Mouse (Mus musculus) midbrain, embryonic 14.5 days (tissue): ENCODE data around the gene Ceacam1. TPM values are rescaled to one million over a fixed set of nuclear protein-coding genes. Genes with fewer than 3 reads are reported as not detected.

Source experiments
- ATAC-seq: fragments of 200-750 bp; cut with Nextera tagmentation; 2 replicates; pipeline ENCODE4 v1.8.0; 2017; ENCODE audit warnings: moderate number of reproducible peaks, moderate library complexity; ENCODE audit not compliant: low FRiP score, low TSS enrichment
- DNase-seq: peaks from one replicate; pipeline ENCODE4 v3.0.0-alpha.2; 2015
- H3K27ac ChIP-seq: fragments of 300-500 bp; sonication (generic); replicated peaks from 2 replicates; pipeline ENCODE4 v1.5.1; 2014; ENCODE audit warnings: mild to moderate bottlenecking, low read depth, low read length, moderate library complexity
- H3K27me3 ChIP-seq: fragments of 300-500 bp; sonication (generic); 2 replicates; pipeline ENCODE4 v1.6.1; 2014; ENCODE audit warnings: low read length, control low read depth, mixed read lengths; ENCODE audit not compliant: control insufficient read depth, insufficient read depth
- H3K36me3 ChIP-seq: fragments of 300-500 bp; sonication (generic); 2 replicates; pipeline ENCODE4 v1.6.1; 2014; ENCODE audit warnings: low read length, control low read depth; ENCODE audit not compliant: control insufficient read depth, insufficient read depth
- H3K4me1 ChIP-seq: fragments of 300-500 bp; sonication (generic); 2 replicates; pipeline ENCODE4 v1.6.1; 2014; ENCODE audit warnings: mild to moderate bottlenecking, antibody characterized with exemption, low read length, control low read depth; ENCODE audit not compliant: control insufficient read depth, insufficient read depth
- H3K4me2 ChIP-seq: fragments of 300-500 bp; sonication (generic); 2 replicates; pipeline ENCODE4 v1.6.1; 2014; ENCODE audit warnings: mild to moderate bottlenecking, low read length, moderate library complexity
- H3K4me3 ChIP-seq: fragments of 300-500 bp; sonication (generic); replicated peaks from 2 replicates; pipeline ENCODE4 v1.5.1; 2014; ENCODE audit warnings: low read depth, low read length
- H3K9ac ChIP-seq: fragments of 300-500 bp; sonication (generic); replicated peaks from 2 replicates; pipeline ENCODE4 v1.6.1; 2014; ENCODE audit warnings: mild to moderate bottlenecking, low read length, moderate library complexity
- H3K9me3 ChIP-seq: fragments of 300-500 bp; sonication (generic); 2 replicates; pipeline ENCODE4 v1.6.1; 2016; ENCODE audit warnings: low read length, control low read depth, mixed read lengths; ENCODE audit not compliant: control insufficient read depth
- WGBS: fragments of 180-500 bp; shearing (Covaris S2); extraction: QIAGEN DNeasy Blood & Tissue Kit; methylation state at CpG from one replicate; pipeline ENCODE4 v1.1.7; 2014; 5-methylcytosine and 5-hydroxymethylcytosine counted together
- polyA plus RNA-seq: library from polyadenylated mRNA; unstranded; fragments of >200 nt; fragmentation: Nextera tagmentation; extraction: Ambion mirVana; gene quantifications from 2 replicates; pipeline ENCODE4 v1.2.1, GENCODE M21; 2014

Ceacam1 gene
- polyA plus RNA-seq, 1 experiment from 2014 or later = 0.63 TPM

DNA sequence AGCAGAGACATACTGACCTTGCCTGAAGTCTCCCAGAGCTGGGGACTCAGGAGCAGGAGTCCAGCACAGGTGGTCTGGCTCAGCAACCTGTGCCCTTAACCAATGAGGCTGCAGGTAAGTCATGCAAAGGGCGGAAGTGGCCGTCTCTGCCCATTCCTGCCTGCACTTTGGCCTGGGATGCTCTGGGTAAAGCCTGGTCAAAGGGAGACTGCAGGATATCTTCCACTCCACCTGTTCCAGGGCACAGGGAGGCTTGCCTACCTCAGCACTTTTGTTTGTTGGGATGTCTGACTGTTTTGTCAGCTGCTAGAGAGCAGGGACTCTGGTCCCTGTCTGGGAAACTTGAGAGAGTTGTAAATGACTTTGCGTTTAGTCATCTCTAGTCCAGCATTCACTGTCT, 25.3 kb downstream of the Ceacam1 start:
- Histone ChIP-seq H3K4me2 (no peak overlapping the region), H3K27me3 (no peaks in the 10 kb centered on the region), H3K9ac (no peak overlapping the region), H3K9me3 (no peaks in the 10 kb centered on the region), H3K27ac (no peak overlapping the region), H3K4me3 (no peak overlapping the region), H3K36me3 (no peaks in the 10 kb centered on the region), H3K4me1 (no peaks in the 10 kb centered on the region)
- no peak for ATAC-seq
- DNase-seq = no peak
- WGBS = 86% methylated on average over 3 of the region's 3 CpGs

- DNase-seq (no peak), ATAC-seq (no peak)
- H3K27ac ChIP-seq = no peak overlapping the region
- H3K4me3 ChIP-seq = no peak overlapping the region
- H3K9me3 ChIP-seq = no peaks in the 10 kb centered on the region
- H3K4me1 ChIP-seq = no peaks in the 10 kb centered on the region
- 79% methylated on average over 9 of the region's 9 CpGs for WGBS
- H3K27me3 ChIP-seq = no peaks in the 10 kb centered on the region
- no peaks in the 10 kb centered on the region for H3K36me3 ChIP-seq
- no peak overlapping the region for H3K9ac ChIP-seq
- H3K4me2 ChIP-seq = no peak overlapping the region
Measured at GRCm38 (mm10) chr7:25449913-25450890, 27.2 kb downstream of the Ceacam1 start.

GRCm38 (mm10) chr7:25440816-25441153, 36.6 kb downstream of the Ceacam1 start:
- 91% methylated on average over 6 of the region's 6 CpGs for WGBS
- ATAC-seq (no peak), DNase-seq (no peak)
- Histone ChIP-seq H3K4me1 (no peaks in the 10 kb centered on the region), H3K4me3 (no peak overlapping the region), H3K4me2 (no peak overlapping the region), H3K27ac (no peak overlapping the region), H3K27me3 (no peaks in the 10 kb centered on the region), H3K36me3 (no peaks in the 10 kb centered on the region), H3K9ac (no peak overlapping the region), H3K9me3 (no peaks in the 10 kb centered on the region)

GRCm38 (mm10) chr7:25439978-25440815, 37.2 kb downstream of the Ceacam1 start:
- Histone ChIP-seq H3K4me3 (no peak overlapping the region), H3K9me3 (no peaks in the 10 kb centered on the region), H3K27ac (no peak overlapping the region), H3K4me2 (no peak overlapping the region), H3K27me3 (no peaks in the 10 kb centered on the region), H3K4me1 (no peaks in the 10 kb centered on the region), H3K9ac (no peak overlapping the region), H3K36me3 (no peaks in the 10 kb centered on the region)
- DNase-seq = no peak
- no peak for ATAC-seq
- WGBS = 92% methylated on average over 9 of the region's 9 CpGs

GRCm38 (mm10) chr7:25439124-25439822, 38.1 kb downstream of the Ceacam1 start:
- Histone ChIP-seq H3K9ac (no peak overlapping the region), H3K27me3 (no peaks in the 10 kb centered on the region), H3K4me3 (no peak overlapping the region), H3K4me2 (no peak overlapping the region), H3K27ac (no peak overlapping the region), H3K9me3 (no peaks in the 10 kb centered on the region), H3K4me1 (no peaks in the 10 kb centered on the region), H3K36me3 (no peaks in the 10 kb centered on the region)
- DNase-seq = no peak
- no peak for ATAC-seq
- 85% methylated on average over 8 of the region's 8 CpGs for WGBS

DNA sequence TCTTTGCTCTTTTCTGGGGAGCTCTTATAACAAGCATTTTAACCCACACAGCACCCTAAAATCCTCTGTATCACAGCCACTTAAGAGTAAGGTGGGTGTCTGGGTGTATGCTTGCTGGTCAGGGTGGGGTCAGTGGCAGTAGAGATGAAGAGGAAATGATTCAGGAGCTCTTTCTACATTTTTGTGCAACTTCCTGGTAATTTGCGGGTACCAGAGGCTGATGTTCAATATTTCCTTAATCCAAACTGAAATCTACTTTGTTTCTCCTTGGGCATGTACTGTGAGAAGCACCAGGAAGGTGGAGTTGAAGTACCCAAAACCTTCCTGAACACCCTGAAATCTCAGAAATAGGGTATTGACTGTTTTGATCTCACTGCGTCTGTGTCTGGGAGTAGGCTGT, 40.7 kb downstream of the Ceacam1 start:
- no peak for ATAC-seq
- Histone ChIP-seq H3K9me3 (no peaks in the 10 kb centered on the region), H3K36me3 (no peaks in the 10 kb centered on the region), H3K4me3 (no peak overlapping the region), H3K27ac (no peak overlapping the region), H3K4me1 (peaks cover 3% of the 10 kb centered on the region; the same call in 1 of the 2 replicates), H3K27me3 (no peaks in the 10 kb centered on the region), H3K9ac (no peak overlapping the region), H3K4me2 (no peak overlapping the region)
- WGBS = 93% methylated on average over 2 of the region's 2 CpGs
- DNase-seq = no peak

DNA sequence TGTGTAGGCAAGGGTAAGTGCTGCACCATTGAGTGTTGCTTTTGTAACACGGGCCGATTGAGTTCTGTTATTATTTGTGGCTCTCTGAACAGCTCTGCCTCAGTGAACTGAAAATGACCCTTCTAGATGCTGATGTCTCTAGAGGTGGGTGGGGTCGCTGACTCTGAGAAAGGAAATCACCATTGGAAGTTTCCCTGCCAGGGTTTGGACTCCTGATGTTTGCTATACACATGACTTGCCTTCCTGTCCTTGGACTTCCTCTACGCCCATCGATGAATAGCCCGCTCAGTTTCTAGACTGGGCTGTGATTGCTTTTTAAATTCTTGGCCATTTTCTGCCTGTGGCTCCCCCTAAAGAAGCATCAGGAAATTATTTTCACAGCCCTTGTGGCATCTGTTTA, 41.2 kb downstream of the Ceacam1 start:
- H3K9me3 ChIP-seq = no peaks in the 10 kb centered on the region

DNA sequence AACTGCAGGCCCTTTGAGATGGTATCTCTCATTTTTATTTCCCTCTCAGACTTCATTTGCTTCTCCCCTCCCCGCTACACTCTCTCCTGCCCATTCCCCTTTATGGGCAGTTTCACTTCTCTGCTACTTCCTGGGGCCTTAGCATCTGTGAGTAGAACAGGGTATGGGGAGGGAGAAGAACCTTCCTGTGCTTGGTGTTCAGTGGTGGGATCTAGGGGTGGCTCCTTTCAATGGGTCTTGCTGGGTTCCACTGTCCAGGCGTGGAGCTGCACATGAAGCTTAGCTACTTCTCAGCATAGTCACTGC, 41.9 kb downstream of the Ceacam1 start:
- no peak for ATAC-seq
- H3K4me3 ChIP-seq = no peak overlapping the region
- WGBS = 90% methylated on average over 2 of the region's 2 CpGs
- no peaks in the 10 kb centered on the region for H3K9me3 ChIP-seq
- no peaks in the 10 kb centered on the region for H3K36me3 ChIP-seq
- peaks cover 3% of the 10 kb centered on the region; the same call in 1 of the 2 replicates for H3K4me1 ChIP-seq
- H3K27me3 ChIP-seq = no peaks in the 10 kb centered on the region
- no peak overlapping the region for H3K4me2 ChIP-seq
- DNase-seq = no peak
- H3K27ac ChIP-seq = no peak overlapping the region
- H3K9ac ChIP-seq = no peak overlapping the region

More for the DNA sequence above, 41.2 kb downstream of the Ceacam1 start:
- DNase-seq = no peak
- Histone ChIP-seq H3K4me2 (no peak overlapping the region), H3K9ac (no peak overlapping the region), H3K27ac (no peak overlapping the region), H3K27me3 (no peaks in the 10 kb centered on the region), H3K4me3 (no peak overlapping the region), H3K4me1 (peaks cover 3% of the 10 kb centered on the region; the same call in 1 of the 2 replicates), H3K36me3 (no peaks in the 10 kb centered on the region)
- no peak for ATAC-seq
- WGBS = 90% methylated on average over 6 of the region's 6 CpGs
